9 mouse cellular contexts compared by ENCODE assay signal in genomic region chr19:57112816-57113406, GRCm38 (mm10).
DNase-seq lines count a peak whose midpoint lies in the region; ATAC-seq lines count a peak whose summit lies in the region.
"Had no signal": no experiment of that assay in that cellular context is flagged by ENCODE, and none has a peak within 500 bp of the region (broad histone marks: within the 10 kb centered on the region; RNA-seq: fewer than 3 reads in every experiment).

No protein-coding gene starts in this region.

- no peaks in the 10 kb centered on the region for H3K27me3 ChIP-seq in heart, embryonic 14.5 days (ENCODE audit: control insufficient read depth, insufficient read depth, low read length)
- no peaks in the 10 kb centered on the region for H3K27me3 ChIP-seq in hindbrain, embryonic 10.5 days (ENCODE audit: insufficient read depth, poor library complexity, severe bottlenecking)
- H3K27me3 ChIP-seq in midbrain, embryonic 13.5 days, result 0 out of 2 replicates have a peak, but pooled peaks cover 3% of the 10 kb centered on the region
- H3K27me3 ChIP-seq: Patski had no signal

- H3K9me3 ChIP-seq in heart, embryonic 14.5 days (ENCODE audit: control insufficient read depth, low read length), result no peaks in the 10 kb centered on the region
- no peaks in the 10 kb centered on the region for H3K9me3 ChIP-seq in hindbrain, embryonic 10.5 days
- no peaks in the 10 kb centered on the region for H3K9me3 ChIP-seq in midbrain, embryonic 13.5 days

- H3K4me1 ChIP-seq in heart, embryonic 14.5 days (ENCODE audit: control insufficient read depth in 2 of 2, insufficient read depth in 2 of 2, low read length in 2 of 2), result peaks cover 23 to 32% of the 10 kb centered on the region in 2 experiments
- peaks cover 46% of the 10 kb centered on the region for H3K4me1 ChIP-seq in hindbrain, embryonic 10.5 days (replicated peaks)
- peaks cover 19% of the 10 kb centered on the region for H3K4me1 ChIP-seq in midbrain, embryonic 13.5 days (replicated peaks)

- H3K9ac ChIP-seq in heart, embryonic 14.5 days (ENCODE audit: low read length), result no peak overlapping the region
- H3K9ac ChIP-seq in midbrain, embryonic 13.5 days (replicated peaks), result no peak overlapping the region

- H3K36me3 ChIP-seq in heart, embryonic 14.5 days (ENCODE audit: control insufficient read depth, insufficient read depth, low read length), result peaks cover 13% of the 10 kb centered on the region; the same call in 1 of the 2 replicates
- peaks cover 3% of the 10 kb centered on the region; the same call in 1 of the 2 replicates for H3K36me3 ChIP-seq in hindbrain, embryonic 10.5 days
- H3K36me3 ChIP-seq in midbrain, embryonic 13.5 days, result no peaks in the 10 kb centered on the region

- peak overlapping the region in 1 of 2 experiments; percentile 51; a peak in 2 of 4 replicates for H3K27ac ChIP-seq in heart, embryonic 14.5 days (replicated peaks in 1 of 2; ENCODE audit: control insufficient read depth in 1 of 2, insufficient read depth in 1 of 2, low read depth in 2 of 2, low read length in 2 of 2)
- no peak overlapping the region for H3K27ac ChIP-seq in hindbrain, embryonic 10.5 days
- peak overlapping the region; percentile 40; the same call in 1 of the 2 replicates for H3K27ac ChIP-seq in midbrain, embryonic 13.5 days

- ATAC-seq in heart, embryonic 14.5 days (ENCODE audit: insufficient number of reproducible peaks, insufficient read depth, low FRiP score, low read depth), result peak; percentile 31; the same call in 1 of the 2 replicates
- ATAC-seq in midbrain, embryonic 13.5 days, result no peak
- ATAC-seq: Patski had no signal

- DNase-seq in heart, adult 8-10 months (ENCODE audit: low spot score), result no peak
- DNase-seq in CD4-positive, CD25-positive, alpha-beta regulatory T cell, adult 2 months (ENCODE audit: low read depth, low spot score), result peak; percentile 84
- DNase-seq in cerebellum, adult 18-20 months, result peak; percentile 66 to 74
- peak; percentile 30 for DNase-seq in hindbrain, embryonic 10.5 days (ENCODE audit: low spot score)
- DNase-seq in left cerebral cortex, adult 9 months (ENCODE audit: low spot score in 2 of 2), result no peak
- no peak for DNase-seq in kidney, postnatal 25 days

- H3K4me2 ChIP-seq in heart, embryonic 14.5 days (ENCODE audit: low read length), result no peak overlapping the region
- H3K4me2 ChIP-seq in midbrain, embryonic 13.5 days (replicated peaks), result no peak overlapping the region

- 33% methylated on average over 9 of the region's 9 CpGs for WGBS in heart, embryonic 14.5 days
- whole genome bisulfite sequencing in hindbrain, embryonic 10.5 days, result 81% methylated on average over 9 of the region's 9 CpGs
- 86% methylated on average over 9 of the region's 9 CpGs for WGBS in midbrain, embryonic 13.5 days

- H3K4me3 ChIP-seq in heart, embryonic 14.5 days (ENCODE audit: control insufficient read depth in 1 of 2, insufficient read depth in 1 of 2, low read depth in 1 of 2, low read length in 2 of 2), result no peak overlapping the region
- H3K4me3 ChIP-seq in hindbrain, embryonic 10.5 days, result no peak overlapping the region
- H3K4me3 ChIP-seq in midbrain, embryonic 13.5 days (replicated peaks), result no peak overlapping the region

Comparison
In these comparisons a context has a peak if more than half of its experiments do, and no peak if none do; other contexts are left out.
1. DNase-seq: peak in CD4-positive, CD25-positive, alpha-beta regulatory T cell, adult 2 months (single experiment), cerebellum, adult 18-20 months (2 of 2) and hindbrain, embryonic 10.5 days (single experiment); none in heart, adult 8-10 months (single experiment), left cerebral cortex, adult 9 months (0 of 2) and kidney, postnatal 25 days (0 of 2).